Mouse (Mus musculus) embryonic facial prominence, embryonic 12.5 days (tissue): Measurements from ENCODE around the gene Rpl3l. TPM values are rescaled to one million over a fixed set of nuclear protein-coding genes. Genes with fewer than 3 reads are reported as not detected.

ENCODE experiments used
- ATAC-seq: fragments of 200-750 bp; cut with Nextera tagmentation; 2 replicates; pipeline ENCODE4 v1.8.0; 2017; ENCODE audit not compliant: insufficient number of reproducible peaks, insufficient read depth, low FRiP score, low TSS enrichment
- H3K27ac ChIP-seq: fragments of 300-500 bp; sonication (generic); 2 replicates; pipeline ENCODE4 v1.5.1; 2016; ENCODE audit warnings: mild to moderate bottlenecking
- H3K27me3 ChIP-seq: fragments of 300-500 bp; sonication (generic); 2 replicates; pipeline ENCODE4 v1.6.1; 2016; ENCODE audit warnings: mild to moderate bottlenecking, moderate library complexity
- H3K36me3 ChIP-seq: fragments of 300-500 bp; sonication (generic); 2 replicates; pipeline ENCODE4 v1.6.1; 2016; ENCODE audit warnings: mild to moderate bottlenecking
- H3K4me1 ChIP-seq: fragments of 300-500 bp; sonication (generic); 2 replicates; pipeline ENCODE4 v1.6.1; 2016
- H3K4me2 ChIP-seq: fragments of 300-500 bp; sonication (generic); replicated peaks from 2 replicates; pipeline ENCODE4 v1.6.1; 2016; ENCODE audit warnings: mild to moderate bottlenecking, moderate library complexity
- H3K4me3 ChIP-seq: fragments of 300-500 bp; sonication (generic); 2 replicates; pipeline ENCODE4 v1.5.1; 2016; ENCODE audit warnings: mild to moderate bottlenecking
- H3K9ac ChIP-seq: fragments of 300-500 bp; sonication (generic); 2 replicates; pipeline ENCODE4 v1.6.1; 2016; ENCODE audit warnings: mild to moderate bottlenecking, moderate library complexity
- H3K9me3 ChIP-seq: fragments of 300-500 bp; sonication (generic); 2 replicates; pipeline ENCODE4 v1.6.1; 2016; ENCODE audit warnings: mild to moderate bottlenecking, moderate library complexity
- WGBS: fragments of 180-500 bp; shearing (Covaris S2); methylation state at CpG from one replicate; pipeline ENCODE4 v1.1.7; 2016; 5-methylcytosine and 5-hydroxymethylcytosine counted together
- polyA plus RNA-seq: library from polyadenylated mRNA; unstranded; fragments of >200 nt; fragmentation: Nextera tagmentation; extraction: Ambion mirVana; gene quantifications from 2 replicates; pipeline ENCODE4 v1.2.1, GENCODE M21; 2016

Rpl3l gene
- polyA plus RNA-seq, 1 experiment from 2014 or later = not detected

GRCm38 (mm10) chr17:24775173-24775572 is 47.6 kb downstream of the Rpl3l start:
- H3K27me3 ChIP-seq = no peaks in the 10 kb centered on the region
- H3K9me3 ChIP-seq = no peaks in the 10 kb centered on the region
- no peaks in the 10 kb centered on the region for H3K36me3 ChIP-seq
- 82% methylated on average over 8 of the region's 8 CpGs for WGBS
- H3K27ac ChIP-seq = no peak overlapping the region
- H3K4me2 ChIP-seq = no peak overlapping the region
- H3K9ac ChIP-seq = no peak overlapping the region
- ATAC-seq = no peak
- no peak overlapping the region for H3K4me3 ChIP-seq
- no peaks in the 10 kb centered on the region; the same call in 1 of the 2 replicates for H3K4me1 ChIP-seq

DNA sequence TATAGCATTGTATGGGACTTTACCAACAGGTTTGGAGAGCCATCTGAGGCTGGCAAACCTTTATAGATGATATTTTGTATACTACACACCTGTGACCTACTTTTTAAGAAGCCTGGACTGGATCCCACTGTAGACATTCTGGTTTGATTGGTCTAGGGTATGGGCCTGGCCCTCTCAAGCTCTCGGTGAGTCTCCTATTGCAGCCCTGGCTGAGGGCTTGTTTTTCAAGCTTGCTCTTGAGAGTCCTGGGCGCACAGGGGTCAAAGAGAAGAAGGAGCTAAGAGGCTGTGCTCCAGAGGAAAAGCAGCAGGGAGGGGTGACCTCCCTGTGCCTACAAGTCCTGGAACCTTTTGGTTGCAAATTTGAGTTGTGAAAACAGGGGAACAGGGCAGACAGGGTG is 49.5 kb downstream of the Rpl3l start:
- Histone ChIP-seq H3K9me3 (no peaks in the 10 kb centered on the region), H3K9ac (no peak overlapping the region), H3K4me2 (no peak overlapping the region), H3K4me1 (no peaks in the 10 kb centered on the region; the same call in 1 of the 2 replicates), H3K27me3 (no peaks in the 10 kb centered on the region), H3K36me3 (no peaks in the 10 kb centered on the region), H3K27ac (no peak overlapping the region), H3K4me3 (no peak overlapping the region)
- no peak for ATAC-seq
- WGBS = 55% methylated on average over 2 of the region's 2 CpGs

DNA sequence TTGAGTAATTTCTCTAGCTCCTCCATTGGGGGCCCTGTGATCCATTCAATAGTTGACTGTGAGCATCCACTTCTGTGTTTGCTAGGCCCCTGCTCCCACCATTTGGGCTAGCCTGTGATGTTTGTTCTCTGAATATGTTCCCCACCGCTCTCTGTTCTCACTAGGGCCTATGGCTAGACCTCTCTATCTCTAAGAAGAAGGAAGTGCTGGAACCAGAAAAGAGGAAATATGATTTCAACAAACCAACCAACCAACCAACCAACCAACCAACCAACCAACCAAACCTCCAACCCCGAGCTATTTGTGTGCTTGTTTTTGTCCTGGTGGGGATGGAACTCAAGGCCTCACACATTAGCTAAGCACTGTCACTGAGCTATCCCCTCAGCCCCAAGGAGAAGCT is 53.2 kb downstream of the Rpl3l start:
- 85% methylated on average over 2 of the region's 2 CpGs for WGBS
- Histone ChIP-seq H3K4me2 (no peak overlapping the region), H3K9me3 (no peaks in the 10 kb centered on the region), H3K4me3 (no peak overlapping the region), H3K27me3 (no peaks in the 10 kb centered on the region), H3K9ac (no peak overlapping the region), H3K36me3 (no peaks in the 10 kb centered on the region), H3K27ac (no peak overlapping the region), H3K4me1 (no peaks in the 10 kb centered on the region)
- ATAC-seq = no peak

Other genes starting within 250 kb of the Rpl3l start
- 32.8 and 35.0 TPM in 2 replicates for gene Mlst8, start 248.7 kb upstream of the Rpl3l start, polyA plus RNA-seq
- 7.3 and 7.5 TPM in 2 replicates for gene Caskin1, start 239.2 kb upstream of the Rpl3l start, polyA plus RNA-seq
- gene Traf7, start 199.9 kb upstream of the Rpl3l start, polyA plus RNA-seq = 98.5 and 103 TPM in 2 replicates
- gene Rab26, start 193.6 kb upstream of the Rpl3l start, polyA plus RNA-seq = 3.6 and 3.7 TPM in 2 replicates
- gene Pkd1, start 178.0 kb upstream of the Rpl3l start, polyA plus RNA-seq = 26.8 and 29.8 TPM in 2 replicates
- gene Tsc2, start 95.2 kb upstream of the Rpl3l start, polyA plus RNA-seq = 72.8 and 82.0 TPM in 2 replicates
- 26.2 and 26.9 TPM in 2 replicates for gene Nthl1, start 95.1 kb upstream of the Rpl3l start, polyA plus RNA-seq
- 59.6 and 60.6 TPM in 2 replicates for gene Slc9a3r2, start 77.5 kb upstream of the Rpl3l start, polyA plus RNA-seq
- 0.35 and 0.76 TPM in 2 replicates for gene Npw, start 69.4 kb upstream of the Rpl3l start, polyA plus RNA-seq
- 23.5 and 25.4 TPM in 2 replicates for gene Zfp598, start 58.1 kb upstream of the Rpl3l start, polyA plus RNA-seq
- gene Syngr3, start 37.9 kb upstream of the Rpl3l start, polyA plus RNA-seq = 8.4 and 10.5 TPM in 2 replicates
- 47.9 and 48.0 TPM in 2 replicates for gene Gfer, start 31.7 kb upstream of the Rpl3l start, polyA plus RNA-seq
- 3.0 and 5.5 TPM in 2 replicates for gene Noxo1, start 31.6 kb upstream of the Rpl3l start, polyA plus RNA-seq
- gene Tbl3, start 20.2 kb upstream of the Rpl3l start, polyA plus RNA-seq = 93.9 and 94.2 TPM in 2 replicates
- gene Rnf151, start 9.8 kb upstream of the Rpl3l start, polyA plus RNA-seq = 0.22 TPM in 1 of 2 replicates, not detected in the other
- gene Rps2, start 9.7 kb upstream of the Rpl3l start, polyA plus RNA-seq = 1,116 and 1,117 TPM in 2 replicates
- gene Ndufb10, start 3.3 kb upstream of the Rpl3l start, polyA plus RNA-seq = 209 and 223 TPM in 2 replicates
- 23.6 and 25.6 TPM in 2 replicates for gene Msrb1, start 8.8 kb downstream of the Rpl3l start, polyA plus RNA-seq
- gene Hs3st6, start 25.2 kb downstream of the Rpl3l start, polyA plus RNA-seq = 9.2 and 10.7 TPM in 2 replicates
- not detected in 2 replicates for gene Meiob, start 76.5 kb downstream of the Rpl3l start, polyA plus RNA-seq
- gene Hagh, start 112.3 kb downstream of the Rpl3l start, polyA plus RNA-seq = 24.2 and 26.1 TPM in 2 replicates
- gene Fahd1, start 122.5 kb downstream of the Rpl3l start, polyA plus RNA-seq = 21.3 and 23.2 TPM in 2 replicates
- gene Igfals, start 138.2 kb downstream of the Rpl3l start, polyA plus RNA-seq = 0.22 and 0.28 TPM in 2 replicates
- gene Nubp2, start 158.5 kb downstream of the Rpl3l start, polyA plus RNA-seq = 49.7 and 53.6 TPM in 2 replicates
- gene Spsb3, start 158.8 kb downstream of the Rpl3l start, polyA plus RNA-seq = 43.3 and 43.8 TPM in 2 replicates
- gene Eme2, start 167.3 kb downstream of the Rpl3l start, polyA plus RNA-seq = 38.7 and 42.4 TPM in 2 replicates
- 99.6 and 107 TPM in 2 replicates for gene Mrps34, start 167.3 kb downstream of the Rpl3l start, polyA plus RNA-seq
- gene Nme3, start 168.7 kb downstream of the Rpl3l start, polyA plus RNA-seq = 44.8 and 46.1 TPM in 2 replicates
- gene Mapk8ip3, start 209.2 kb downstream of the Rpl3l start, polyA plus RNA-seq = 55.8 and 59.5 TPM in 2 replicates
- 270 and 277 TPM in 2 replicates for gene Jpt2, start 232.9 kb downstream of the Rpl3l start, polyA plus RNA-seq